Mouse (Mus musculus): ENCODE measurements around the gene Rbms3.

DNA sequence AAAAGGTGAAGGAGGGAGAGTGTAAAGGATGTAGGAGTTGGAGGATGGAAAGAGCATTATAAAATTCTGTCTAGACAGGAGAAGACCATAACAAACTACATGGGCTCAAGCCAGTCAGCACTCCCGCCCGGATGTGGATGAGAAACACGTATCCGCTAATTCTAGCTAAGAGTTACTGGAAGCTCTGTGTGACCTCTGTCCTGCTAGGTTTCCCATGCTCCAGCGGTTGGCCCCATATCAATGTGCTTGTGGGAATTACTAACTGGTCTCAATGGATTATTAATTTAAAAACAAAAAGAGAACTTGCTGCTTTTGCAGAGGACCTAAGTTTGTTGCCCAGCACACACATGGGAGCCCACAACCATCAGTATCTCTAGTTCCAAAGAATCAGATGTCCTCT is 1071.9 kb downstream of the Rbms3 start:
- TF ChIP-seq CTCF (IDR thresholded peaks at IDR 0.05) (no peak), POLR2A (IDR thresholded peaks at IDR 0.05; ENCODE audit: insufficient read depth, low read depth, low read length) (no peak)
